Mouse (Mus musculus) forebrain, embryonic 10.5 days (tissue): ENCODE results near the gene Slc43a3. TPM values are rescaled to one million over a fixed set of nuclear protein-coding genes. Genes with fewer than 3 reads are reported as not detected.

Experiments
- DNase-seq: peaks from one replicate; pipeline ENCODE4 v3.0.0-alpha.2; 2017; ENCODE audit warnings: low spot score; ENCODE audit errors: extremely low spot score
- H3K27ac ChIP-seq: fragments of 300-500 bp; sonication (generic); 2 replicates; pipeline ENCODE4 v1.5.1; 2016; ENCODE audit warnings: mild to moderate bottlenecking
- H3K27me3 ChIP-seq: fragments of 300-500 bp; sonication (generic); 2 replicates; pipeline ENCODE4 v1.6.1; 2016; ENCODE audit warnings: mild to moderate bottlenecking; ENCODE audit not compliant: poor library complexity, severe bottlenecking
- H3K36me3 ChIP-seq: fragments of 300-500 bp; sonication (generic); replicated peaks from 2 replicates; pipeline ENCODE4 v1.6.1; 2016; ENCODE audit warnings: mild to moderate bottlenecking, moderate library complexity
- H3K4me1 ChIP-seq: fragments of 300-500 bp; sonication (generic); 2 replicates; pipeline ENCODE4 v1.6.1; 2016
- H3K4me3 ChIP-seq: fragments of 300-500 bp; sonication (generic); 2 replicates; pipeline ENCODE4 v1.5.1; 2016; ENCODE audit warnings: mild to moderate bottlenecking, moderate library complexity
- H3K9me3 ChIP-seq: fragments of 300-500 bp; sonication (generic); 2 replicates; pipeline ENCODE4 v1.6.1; 2016; ENCODE audit warnings: mild to moderate bottlenecking, moderate library complexity
- WGBS: fragments of 180-500 bp; shearing (Covaris S2); methylation state at CpG from one replicate; pipeline ENCODE4 v1.1.7; 2016; 5-methylcytosine and 5-hydroxymethylcytosine counted together
- polyA plus RNA-seq: library from polyadenylated mRNA; unstranded; fragments of >200 nt; fragmentation: Nextera tagmentation; extraction: Ambion mirVana; gene quantifications from 2 replicates; pipeline ENCODE4 v1.2.1, GENCODE M21; 2016

The Slc43a3 gene
- polyA plus RNA-seq, 1 experiment from 2014 or later, result 20.8 TPM

- no peak overlapping the region for H3K4me3 ChIP-seq
Measured at GRCm38 (mm10) chr2:84915330-84915729, 21.0 kb upstream of the Slc43a3 start.

DNA sequence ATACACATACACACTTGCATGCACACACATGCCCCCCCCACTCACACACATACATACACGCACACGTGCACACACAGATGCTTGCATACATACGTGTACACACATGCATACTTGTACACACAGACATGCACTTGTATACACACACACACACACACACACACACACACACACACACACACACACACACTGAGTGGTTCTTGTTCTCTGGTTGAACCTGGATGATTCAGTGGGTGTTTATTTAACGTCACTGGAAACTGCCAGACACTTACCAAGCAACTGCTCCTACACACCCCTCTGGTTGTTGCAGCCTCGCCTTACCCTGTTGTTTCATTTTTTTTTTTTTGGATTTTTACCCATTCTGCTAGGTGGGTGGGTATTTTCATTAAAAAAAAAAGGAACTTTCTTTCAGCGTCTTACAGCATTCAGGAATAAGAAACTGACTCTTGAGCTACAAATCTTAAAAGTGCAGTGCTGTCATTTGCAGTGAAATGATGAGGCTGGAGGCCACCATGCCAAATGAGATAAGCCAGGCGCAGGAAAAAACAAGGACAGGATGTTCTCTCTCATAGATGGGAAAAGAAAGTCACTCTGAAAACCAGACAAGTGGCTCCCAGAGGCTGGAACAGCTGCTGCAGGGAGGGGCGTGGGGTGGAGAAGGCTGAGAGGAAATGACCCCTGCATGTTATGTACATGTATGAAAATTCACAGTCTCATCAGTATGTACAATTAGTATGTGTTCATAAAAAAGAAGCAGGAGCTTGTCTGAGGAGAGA, 19.6 kb upstream of the Slc43a3 start:
- no peak overlapping the region for H3K27ac ChIP-seq
- WGBS, result 87% methylated on average over 8 of the region's 8 CpGs

More at GRCm38 (mm10) chr2:84915330-84915729, 21.0 kb upstream of the Slc43a3 start:
- WGBS, result 72% methylated on average over 3 of the region's 3 CpGs
- Histone ChIP-seq H3K9me3 (no peaks in the 10 kb centered on the region), H3K27me3 (no peaks in the 10 kb centered on the region), H3K36me3 (no peaks in the 10 kb centered on the region), H3K4me1 (no peaks in the 10 kb centered on the region), H3K27ac (no peak overlapping the region)
- no peak for DNase-seq

GRCm38 (mm10) chr2:84918188-84918587, 18.2 kb upstream of the Slc43a3 start:
- H3K4me3 ChIP-seq, result no peak overlapping the region
- no peaks in the 10 kb centered on the region for H3K36me3 ChIP-seq
- no peaks in the 10 kb centered on the region for H3K9me3 ChIP-seq
- DNase-seq, result no peak
- no peaks in the 10 kb centered on the region for H3K4me1 ChIP-seq
- 80% methylated on average over 3 of the region's 3 CpGs for WGBS
- H3K27me3 ChIP-seq, result no peaks in the 10 kb centered on the region
- H3K27ac ChIP-seq, result no peak overlapping the region

More for the DNA sequence above, 19.6 kb upstream of the Slc43a3 start:
- H3K9me3 ChIP-seq, result no peaks in the 10 kb centered on the region
- H3K4me3 ChIP-seq, result no peak overlapping the region
- no peaks in the 10 kb centered on the region for H3K4me1 ChIP-seq
- no peak for DNase-seq
- no peaks in the 10 kb centered on the region for H3K36me3 ChIP-seq
- no peaks in the 10 kb centered on the region for H3K27me3 ChIP-seq

GRCm38 (mm10) chr2:84919601-84920108, 16.7 kb upstream of the Slc43a3 start:
- Histone ChIP-seq H3K36me3 (no peaks in the 10 kb centered on the region), H3K9me3 (no peaks in the 10 kb centered on the region), H3K4me1 (no peaks in the 10 kb centered on the region), H3K27ac (no peak overlapping the region), H3K27me3 (no peaks in the 10 kb centered on the region), H3K4me3 (no peak overlapping the region)
- no peak for DNase-seq
- 90% methylated on average over 10 of the region's 10 CpGs for WGBS

GRCm38 (mm10) chr2:84930186-84930585, 6.2 kb upstream of the Slc43a3 start:
- H3K27ac ChIP-seq, result no peak overlapping the region
- no peak overlapping the region for H3K4me3 ChIP-seq
- no peaks in the 10 kb centered on the region for H3K36me3 ChIP-seq
- H3K4me1 ChIP-seq, result peaks cover 7% of the 10 kb centered on the region
- 94% methylated on average over 7 of the region's 7 CpGs for WGBS
- H3K27me3 ChIP-seq, result no peaks in the 10 kb centered on the region
- DNase-seq, result no peak
- H3K9me3 ChIP-seq, result no peaks in the 10 kb centered on the region

GRCm38 (mm10) chr2:84933992-84934648, 2.3 kb upstream of the Slc43a3 start:
- Histone ChIP-seq H3K36me3 (no peaks in the 10 kb centered on the region), H3K27me3 (no peaks in the 10 kb centered on the region), H3K4me1 (peaks cover 27% of the 10 kb centered on the region), H3K27ac (no peak overlapping the region), H3K9me3 (no peaks in the 10 kb centered on the region), H3K4me3 (no peak overlapping the region)
- 76% methylated on average over 8 of the region's 8 CpGs for WGBS
- DNase-seq, result no peak

GRCm38 (mm10) chr2:84934649-84935007, 1.8 kb upstream of the Slc43a3 start:
- no peak for DNase-seq
- 69% methylated on average over 4 of the region's 4 CpGs for WGBS

DNA sequence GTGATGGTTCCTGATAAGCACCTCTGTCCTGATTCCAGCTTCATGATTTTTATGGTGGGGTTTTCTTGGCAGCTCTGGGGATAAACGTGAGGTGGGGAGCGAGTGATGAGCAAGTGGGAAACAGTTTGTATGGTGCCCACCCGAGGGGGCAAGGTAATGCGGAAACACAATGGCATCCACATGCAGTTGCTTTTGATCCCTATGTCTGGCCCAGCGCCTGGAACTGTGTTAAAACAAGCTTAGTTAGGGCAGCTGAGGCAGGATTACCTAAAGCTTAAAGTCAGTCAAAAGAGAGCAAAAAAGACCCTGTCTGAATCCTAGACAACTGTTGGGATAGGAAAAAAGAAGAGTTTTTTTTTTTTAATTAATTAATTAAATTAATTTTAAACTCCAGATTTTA, 1.3 kb upstream of the Slc43a3 start:
- 64% methylated on average over 5 of the region's 5 CpGs for WGBS
- Histone ChIP-seq H3K9me3 (no peaks in the 10 kb centered on the region), H3K4me3 (no peak overlapping the region), H3K27ac (no peak overlapping the region), H3K27me3 (no peaks in the 10 kb centered on the region), H3K36me3 (no peaks in the 10 kb centered on the region), H3K4me1 (peaks cover 27% of the 10 kb centered on the region)
- DNase-seq, result no peak

More at GRCm38 (mm10) chr2:84934649-84935007, 1.8 kb upstream of the Slc43a3 start:
- H3K27ac ChIP-seq, result no peak overlapping the region
- peaks cover 27% of the 10 kb centered on the region for H3K4me1 ChIP-seq
- H3K27me3 ChIP-seq, result no peaks in the 10 kb centered on the region
- no peaks in the 10 kb centered on the region for H3K36me3 ChIP-seq
- H3K9me3 ChIP-seq, result no peaks in the 10 kb centered on the region
- H3K4me3 ChIP-seq, result no peak overlapping the region

GRCm38 (mm10) chr2:84937491-84938150, 1.2 kb downstream of the Slc43a3 start:
- Histone ChIP-seq H3K27ac (peak overlapping the region; percentile 87), H3K9me3 (no peaks in the 10 kb centered on the region), H3K4me3 (peak overlapping the region; percentile 52), H3K4me1 (peaks cover 27% of the 10 kb centered on the region), H3K27me3 (no peaks in the 10 kb centered on the region), H3K36me3 (no peaks in the 10 kb centered on the region)
- 81% methylated on average over 3 of the region's 3 CpGs for WGBS
- no peak for DNase-seq

- H3K4me3 ChIP-seq, result peak overlapping the region; percentile 52; the same call in 1 of the 2 replicates
- WGBS, result 86% methylated on average over 5 of the region's 5 CpGs
- H3K27me3 ChIP-seq, result no peaks in the 10 kb centered on the region
- H3K9me3 ChIP-seq, result no peaks in the 10 kb centered on the region
- H3K4me1 ChIP-seq, result peaks cover 27% of the 10 kb centered on the region
- DNase-seq, result no peak
- H3K36me3 ChIP-seq, result no peaks in the 10 kb centered on the region
- 0 out of 2 replicates have a peak overlapping the region, but pooled peaks have one; percentile 87 for H3K27ac ChIP-seq
Measured at GRCm38 (mm10) chr2:84938249-84938946, 2.0 kb downstream of the Slc43a3 start.

- 94% methylated on average over 3 of the region's 3 CpGs for WGBS
- Histone ChIP-seq H3K27ac (no peak overlapping the region), H3K9me3 (no peaks in the 10 kb centered on the region), H3K4me3 (no peak overlapping the region; the same call in 1 of the 2 replicates), H3K27me3 (no peaks in the 10 kb centered on the region), H3K36me3 (no peaks in the 10 kb centered on the region), H3K4me1 (peaks cover 27% of the 10 kb centered on the region)
- DNase-seq, result no peak
Measured at GRCm38 (mm10) chr2:84939306-84939705, 2.9 kb downstream of the Slc43a3 start.

GRCm38 (mm10) chr2:84939711-84940110, 3.3 kb downstream of the Slc43a3 start:
- Histone ChIP-seq H3K4me1 (peaks cover 24% of the 10 kb centered on the region), H3K4me3 (no peak overlapping the region), H3K9me3 (no peaks in the 10 kb centered on the region), H3K36me3 (0 out of 2 replicates have a peak, but pooled peaks cover under 1% of the 10 kb centered on the region), H3K27me3 (no peaks in the 10 kb centered on the region), H3K27ac (no peak overlapping the region)
- WGBS, result 92% methylated on average over 6 of the region's 6 CpGs
- DNase-seq, result no peak
